Mouse (Mus musculus): Measurements from ENCODE around the gene Hdac5.
A peak's percentile ranks its signal among the peaks of the same experiment; 100 is the strongest.
"Not testable (repeated sequence)": the region's sequence is repeated elsewhere in the genome, so short reads cannot be mapped to it uniquely, and the experiment has no call there.

Gene Hdac5

GRCm38 (mm10) chr11:102185677-102186076 is 44.3 kb downstream of the Hdac5 start:
- no peak for DNase-seq (ENCODE audit: low read depth, low spot score)

GRCm38 (mm10) chr11:102184646-102185495 is 45.1 kb downstream of the Hdac5 start, which contains the start of gene Lsm12:
Gene Lsm12 (minus strand): TSS chr11:102185296.
- peak; percentile 75 for DNase-seq (ENCODE audit: low read depth, low spot score)

GRCm38 (mm10) chr11:102184253-102184645 is 45.7 kb downstream of the Hdac5 start:
- DNase-seq (ENCODE audit: low read depth, low spot score): no peak

- DNase-seq (ENCODE audit: low read depth, low spot score): no peak
Observed at GRCm38 (mm10) chr11:102179836-102180235, 50.1 kb downstream of the Hdac5 start.

- DNase-seq (ENCODE audit: low read depth, low spot score): no peak
Observed at GRCm38 (mm10) chr11:102168689-102169088, 61.3 kb downstream of the Hdac5 start.

- no peak for DNase-seq (ENCODE audit: low read depth, low spot score)
Observed at GRCm38 (mm10) chr11:102167539-102167938, 62.4 kb downstream of the Hdac5 start.

GRCm38 (mm10) chr11:102165971-102166722 is 63.8 kb downstream of the Hdac5 start:
- DNase-seq (ENCODE audit: low read depth, low spot score): peak; percentile 60

GRCm38 (mm10) chr11:102159781-102160180 is 70.2 kb downstream of the Hdac5 start:
- DNase-seq (ENCODE audit: low read depth, low spot score): no peak

GRCm38 (mm10) chr11:102158024-102158423 is 71.9 kb downstream of the Hdac5 start:
- not testable (repeated sequence) for DNase-seq (ENCODE audit: low read depth, low spot score)

- no peak for DNase-seq (ENCODE audit: low read depth, low spot score)
Observed at GRCm38 (mm10) chr11:102156786-102157089, 73.2 kb downstream of the Hdac5 start.

GRCm38 (mm10) chr11:102156039-102156785 is 73.8 kb downstream of the Hdac5 start, which contains the start of gene Tmem101:
Gene Tmem101 (minus strand): TSS chr11:102156404.
- DNase-seq (ENCODE audit: low read depth, low spot score): peak; percentile 95

GRCm38 (mm10) chr11:102147213-102147989 is 82.6 kb downstream of the Hdac5 start:
- DNase-seq (ENCODE audit: low read depth, low spot score): no peak

- no peak for DNase-seq (ENCODE audit: low read depth, low spot score)
Observed at GRCm38 (mm10) chr11:102146531-102146930, 83.4 kb downstream of the Hdac5 start.

GRCm38 (mm10) chr11:102146005-102146404 is 84.0 kb downstream of the Hdac5 start:
- DNase-seq (ENCODE audit: low read depth, low spot score): no peak

GRCm38 (mm10) chr11:102145471-102146001 is 84.4 kb downstream of the Hdac5 start, which contains the start of gene Nags:
Gene Nags (plus strand): TSS chr11:102145513.
- no peak for DNase-seq (ENCODE audit: low read depth, low spot score)

- no peak for DNase-seq (ENCODE audit: low read depth, low spot score)
Observed at GRCm38 (mm10) chr11:102144957-102145470, 85.0 kb downstream of the Hdac5 start.

All from telencephalon, adult 2 months (tissue).